Mouse (Mus musculus): ENCODE results near the gene Gpbp1.
A peak's percentile ranks its signal among the peaks of the same experiment; 100 is the strongest.

The Gpbp1 gene

DNA sequence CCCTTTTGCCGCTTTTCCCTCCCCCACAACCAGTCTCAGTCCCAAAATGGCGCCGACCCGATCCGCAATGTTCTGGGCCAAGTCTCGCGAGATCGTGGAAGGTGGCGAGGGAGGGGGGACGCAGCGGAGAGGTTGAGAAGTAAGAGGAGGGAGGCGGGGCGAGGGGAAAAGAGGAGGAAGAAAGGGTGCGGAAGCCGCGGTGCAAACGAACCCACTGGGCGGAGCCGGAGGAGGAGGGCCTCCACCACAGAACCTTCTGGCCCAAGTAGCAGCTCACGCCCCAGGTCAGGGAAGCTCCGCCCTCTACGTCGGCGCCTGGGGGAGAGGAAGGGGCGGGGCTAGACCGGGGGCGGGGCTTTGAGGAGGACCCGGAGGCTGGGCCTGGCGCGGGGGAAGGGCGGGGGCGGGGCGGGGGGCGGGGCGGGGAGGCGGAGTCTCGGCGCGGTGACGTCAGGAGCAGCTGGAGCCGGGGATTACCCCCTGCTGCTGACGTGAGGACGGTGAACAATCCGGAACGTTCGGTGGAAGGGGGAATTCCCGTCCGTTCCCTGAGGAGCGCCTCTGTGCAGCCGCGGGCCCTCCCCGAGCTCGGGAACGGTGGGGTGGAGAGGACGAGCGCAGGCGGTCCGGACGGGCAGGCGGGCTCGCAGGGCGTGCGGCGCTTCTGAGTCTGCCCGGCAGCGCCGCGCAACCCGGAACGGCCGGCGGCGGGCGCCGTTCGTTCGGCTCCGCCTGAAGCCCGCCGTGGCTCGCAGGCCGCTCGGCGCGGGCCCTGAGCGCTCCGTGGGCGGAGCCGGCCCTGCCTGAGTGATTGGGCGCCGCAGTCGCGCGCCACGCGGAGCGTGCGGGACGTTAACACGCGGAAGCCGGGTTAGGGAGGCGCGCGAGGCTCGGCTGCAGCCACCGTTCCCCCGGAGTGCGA is at the start of gene Gpbp1:
TSS of gene Gpbp1 (minus strand) at position 310 of the 922 bp plus-strand sequence.
- DNase-seq (ENCODE audit: low spot score) = peak; percentile 100

DNA sequence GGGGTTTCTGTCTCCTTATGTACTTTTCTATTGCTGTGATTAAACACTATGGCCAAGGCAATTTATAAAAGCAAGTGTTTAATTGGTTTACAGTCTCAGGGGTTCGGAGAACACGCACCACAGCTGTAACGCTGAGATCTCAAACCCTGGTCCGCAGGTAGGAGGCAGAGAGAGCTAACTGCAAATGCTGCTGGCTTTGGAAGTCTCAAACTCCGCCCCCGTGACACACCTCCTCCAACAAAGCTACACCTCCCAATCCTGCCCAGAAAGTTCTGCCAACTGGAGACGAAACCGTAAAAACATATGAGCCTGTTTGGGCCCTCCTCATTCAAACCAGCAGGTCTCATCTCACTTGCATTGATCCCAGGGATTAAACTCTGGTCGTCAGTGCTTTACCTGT is 47.8 kb upstream of the Gpbp1 start:
- DNase-seq (ENCODE audit: low spot score) = no peak

DNA sequence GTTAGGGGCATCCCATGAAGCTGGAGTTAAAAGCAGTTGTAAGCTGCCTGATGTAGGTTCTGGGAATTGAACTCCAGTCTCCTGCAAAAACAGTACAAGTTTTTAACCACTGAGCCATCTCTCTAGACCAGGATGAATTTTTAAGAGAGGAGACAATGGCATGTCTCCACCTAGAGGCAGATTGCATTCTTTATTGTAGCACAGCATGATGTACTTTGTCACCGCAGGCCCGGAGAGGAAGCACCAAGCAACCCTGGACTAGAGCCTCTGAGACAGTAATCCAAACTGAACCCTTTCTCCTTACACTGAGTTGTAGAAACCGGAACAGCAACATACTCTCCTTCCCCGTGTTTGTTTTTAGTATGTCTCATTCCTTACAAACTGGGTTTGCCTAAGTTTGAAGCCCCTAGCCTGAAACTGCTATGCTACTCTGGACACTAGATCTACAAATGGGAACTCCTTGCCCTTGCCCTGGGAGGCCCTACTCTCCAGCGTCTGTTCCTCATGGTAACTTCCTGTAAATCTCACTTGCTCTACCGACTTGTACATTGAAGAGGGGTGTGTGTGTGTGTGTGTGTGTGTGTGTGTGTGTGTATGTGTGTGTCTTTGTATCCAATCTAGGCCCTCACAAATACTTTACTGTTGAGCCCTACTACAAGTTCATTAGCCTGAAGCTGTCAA is 46.4 kb upstream of the Gpbp1 start:
- DNase-seq (ENCODE audit: low spot score) = no peak

DNA sequence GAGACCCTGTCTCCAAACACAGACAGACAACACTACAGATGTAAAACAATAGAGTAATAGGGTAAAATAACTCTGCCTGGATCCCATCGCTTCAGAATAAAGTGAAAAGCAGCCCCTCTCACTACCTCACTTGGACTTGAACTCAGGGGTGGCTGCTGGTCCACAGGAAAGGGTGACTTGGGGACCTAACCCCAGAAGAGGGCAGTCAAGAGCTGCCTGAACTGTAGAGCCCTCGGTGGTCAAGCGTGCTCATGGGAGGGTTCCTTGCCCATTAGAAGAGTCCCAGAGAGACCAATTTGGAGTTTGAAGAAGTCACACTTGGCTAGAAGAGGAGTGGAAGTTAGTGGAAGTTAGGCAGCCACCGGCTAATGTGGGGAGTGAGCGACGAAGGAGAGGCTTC is 44.2 kb upstream of the Gpbp1 start:
- DNase-seq (ENCODE audit: low spot score) = no peak

DNA sequence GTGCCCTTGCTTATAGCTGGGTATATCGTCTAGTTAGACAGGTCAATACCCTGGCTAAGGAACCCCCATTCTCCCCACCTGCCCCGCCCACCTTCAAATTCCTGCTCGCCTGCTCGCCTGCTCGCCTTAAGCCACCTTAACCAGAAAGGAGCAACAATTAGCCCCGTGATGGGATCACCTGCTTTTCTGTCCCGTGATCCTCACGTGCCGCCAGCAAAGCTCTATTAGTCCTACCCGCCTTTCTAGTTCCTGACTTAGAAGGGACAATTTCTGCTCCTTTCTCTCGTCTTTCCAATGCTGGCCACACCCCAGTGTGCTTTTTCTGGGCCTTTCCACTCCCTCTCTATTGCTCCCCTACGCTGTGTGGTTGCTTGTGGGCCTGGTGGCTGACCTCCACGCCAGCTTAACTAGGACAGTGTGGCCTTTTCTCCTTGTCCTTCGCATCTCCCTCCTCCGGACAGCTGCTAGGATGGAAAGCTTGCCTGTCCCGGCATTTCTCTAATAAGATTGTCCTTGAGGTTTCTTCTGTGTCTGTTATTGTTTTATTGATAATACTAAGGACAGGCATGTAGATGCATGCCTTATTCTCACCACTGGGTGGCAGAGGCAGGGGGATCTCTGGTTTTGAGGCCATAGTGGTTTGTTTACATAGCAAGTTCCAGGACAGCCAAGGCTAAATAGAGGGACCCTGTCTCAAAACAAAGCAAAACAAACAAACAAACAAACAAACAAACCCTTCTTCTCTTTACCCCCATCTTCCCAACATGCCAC is 42.5 kb upstream of the Gpbp1 start:
- DNase-seq (ENCODE audit: low spot score) = no peak

DNA sequence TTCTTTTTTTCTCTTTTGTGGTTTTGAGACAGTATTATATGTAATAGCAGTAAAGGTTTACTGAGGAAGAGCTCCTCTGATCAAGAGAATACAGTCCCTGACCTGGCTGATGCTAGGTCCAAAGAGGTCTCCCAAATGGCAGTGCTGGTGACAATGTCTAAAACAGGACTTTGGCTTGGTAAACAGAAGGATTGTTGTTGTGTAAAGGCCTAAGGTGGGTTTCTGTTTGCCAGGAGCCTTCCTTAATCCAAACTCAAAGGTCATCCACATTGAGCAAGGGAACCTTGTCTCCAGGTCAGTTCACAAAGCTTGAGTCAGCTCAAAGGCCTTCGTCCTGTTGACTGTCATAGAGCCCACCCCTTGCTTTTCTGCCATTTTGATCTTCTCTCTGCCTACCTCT is 41.8 kb upstream of the Gpbp1 start:
- DNase-seq (ENCODE audit: low spot score) = no peak

DNA sequence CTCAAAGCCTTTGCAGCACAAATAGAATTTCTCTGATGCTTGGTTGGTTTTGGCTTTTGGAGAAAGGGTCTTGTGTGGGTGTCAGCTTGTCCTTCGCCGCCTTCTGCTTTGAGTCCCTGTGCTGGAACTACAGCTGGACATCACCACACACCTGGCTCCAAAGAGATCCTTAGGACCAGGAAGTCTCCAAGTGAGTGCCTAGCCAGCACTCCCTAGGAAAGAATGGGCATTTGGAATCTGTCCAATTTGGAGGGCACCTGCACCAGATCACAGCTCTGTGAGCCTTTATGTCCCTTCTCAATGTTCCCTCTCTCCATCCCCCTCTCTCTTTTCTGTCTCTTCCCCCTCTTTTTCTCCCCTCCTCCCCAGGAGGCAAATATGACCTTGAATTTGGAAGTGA is 34.4 kb upstream of the Gpbp1 start:
- DNase-seq (ENCODE audit: low spot score) = no peak

DNA sequence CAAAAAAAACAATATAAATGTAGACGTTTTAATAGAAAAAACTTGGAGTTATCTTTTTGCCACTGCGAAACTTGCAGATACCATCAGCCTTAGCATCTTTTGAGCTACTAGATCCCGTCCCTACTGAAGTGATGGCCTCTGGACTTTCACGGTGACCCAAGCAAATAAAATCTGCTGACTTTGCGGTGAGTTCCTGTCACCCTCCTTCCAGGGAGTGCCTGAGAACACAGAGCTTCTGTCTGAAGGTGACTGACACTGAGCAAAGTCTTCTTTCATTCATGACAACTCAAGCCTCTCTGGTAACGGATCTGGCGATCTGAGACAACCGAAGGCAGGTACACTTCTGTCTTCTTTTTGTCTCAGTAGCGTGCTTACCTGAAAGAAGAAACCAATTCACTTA is 32.4 kb upstream of the Gpbp1 start:
- no peak for DNase-seq (ENCODE audit: low spot score)

DNA sequence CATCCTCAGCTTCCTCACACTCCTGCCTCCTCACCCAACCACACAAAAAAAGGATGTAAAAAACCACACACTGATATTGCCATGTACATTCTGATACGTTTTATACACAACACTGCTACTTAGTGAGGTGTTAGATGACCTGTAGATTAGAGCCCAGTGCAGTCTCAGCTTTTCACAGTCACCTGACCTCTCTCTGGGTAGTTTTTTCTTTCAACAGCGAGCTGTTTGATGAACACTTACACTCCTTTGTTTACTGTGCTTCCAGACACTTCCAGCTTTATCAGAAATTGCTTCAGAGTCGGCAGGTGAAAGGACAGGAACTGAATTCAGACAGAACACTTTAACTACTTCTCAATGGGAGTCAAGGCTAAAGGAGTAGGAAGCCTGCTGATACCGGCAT is 30.5 kb upstream of the Gpbp1 start:
- DNase-seq (ENCODE audit: low spot score) = no peak

DNA sequence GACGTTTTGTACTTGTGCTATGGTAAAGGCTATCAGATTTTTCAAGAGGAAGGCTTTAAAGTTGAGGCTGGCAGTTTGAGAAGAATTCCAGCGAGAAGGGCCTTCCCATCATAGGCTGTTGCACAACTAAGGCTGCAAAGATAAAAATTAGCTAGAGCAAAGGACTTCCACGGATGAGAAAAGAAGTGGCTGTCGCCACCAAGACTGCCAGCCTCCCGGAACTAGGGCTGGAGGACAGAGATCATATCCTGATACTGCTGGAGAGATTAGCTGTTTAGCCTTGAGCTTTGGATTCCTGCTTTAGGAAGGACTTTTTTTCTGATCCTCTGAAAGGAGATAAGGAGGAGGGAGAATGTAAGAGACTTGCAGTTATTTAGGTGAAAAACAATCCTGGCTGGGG is 28.4 kb upstream of the Gpbp1 start:
- DNase-seq (ENCODE audit: low spot score) = no peak

DNA sequence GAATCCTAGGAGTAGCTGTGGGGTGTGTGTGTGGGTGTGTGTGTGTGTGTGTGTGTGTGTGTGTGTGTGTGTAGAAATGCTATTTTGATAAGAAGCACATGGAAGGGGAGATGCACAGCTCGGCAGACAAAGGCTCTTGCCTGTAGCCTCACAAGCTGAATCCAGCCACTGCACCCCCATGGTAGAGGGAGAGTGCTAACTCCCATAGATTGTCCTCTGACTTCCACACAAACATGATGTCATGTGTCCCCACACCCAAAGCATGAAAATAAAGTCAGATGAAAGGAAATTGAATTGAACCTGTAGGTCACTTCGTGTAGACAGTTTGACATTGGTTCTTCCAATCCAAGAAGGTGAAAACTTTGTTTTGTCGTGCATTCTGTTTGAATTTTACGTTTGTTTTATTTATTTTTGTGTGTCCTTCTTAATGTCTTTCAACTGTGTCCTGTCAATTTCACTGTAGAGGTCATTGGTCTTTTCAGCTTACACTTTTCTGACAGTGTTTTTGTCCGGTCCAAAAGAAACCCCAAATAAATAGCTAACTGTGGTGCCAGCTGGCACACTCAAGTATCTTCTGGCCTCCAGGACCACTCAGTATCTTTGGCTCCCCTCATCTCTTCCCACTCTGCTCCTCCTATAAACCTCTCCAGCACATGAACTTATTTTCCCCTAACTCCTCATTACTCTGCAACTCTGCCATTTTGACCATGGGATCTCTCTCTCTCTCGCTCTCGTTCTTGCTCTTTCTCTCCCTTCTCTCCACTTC is 26.7 kb upstream of the Gpbp1 start:
- DNase-seq (ENCODE audit: low spot score) = no peak

DNA sequence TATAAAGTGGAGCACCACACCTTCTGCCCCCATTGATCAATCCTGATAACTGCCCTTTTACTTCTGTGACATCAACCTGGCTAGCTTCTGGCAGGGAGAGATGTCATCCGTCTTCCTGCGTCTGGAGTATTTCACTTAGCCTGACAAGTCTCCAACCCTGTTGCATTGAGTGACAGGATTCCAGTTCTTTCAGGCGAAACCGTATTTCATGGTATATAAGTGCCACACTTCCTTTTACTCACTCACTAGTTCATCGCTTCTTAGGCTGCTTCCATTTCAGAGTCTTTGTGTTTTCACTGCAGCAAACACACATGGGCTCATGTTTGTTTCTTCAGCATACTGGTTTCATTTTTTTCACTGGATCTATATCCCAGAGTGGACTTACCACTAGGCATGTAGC is 19.5 kb upstream of the Gpbp1 start:
- peak; percentile 29 for DNase-seq (ENCODE audit: low spot score)

DNA sequence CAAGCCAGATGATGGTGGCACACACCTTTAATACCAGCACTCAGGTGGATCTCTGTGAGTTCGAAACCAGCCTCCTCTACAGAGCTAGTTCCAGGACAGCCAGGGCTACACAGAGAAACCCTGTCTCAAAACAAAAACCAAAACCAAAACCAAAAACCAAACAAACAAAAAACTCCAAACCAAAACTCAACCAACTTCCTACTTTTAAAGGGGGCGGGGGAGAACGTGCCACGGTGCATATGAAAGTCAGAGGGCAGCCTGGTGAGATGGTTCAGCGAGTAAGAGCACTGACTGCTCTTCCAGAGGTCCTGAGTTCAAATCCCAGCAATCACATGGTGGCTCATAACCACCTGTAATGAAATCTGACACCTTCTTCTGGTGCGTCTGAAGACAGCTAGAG is 18.7 kb upstream of the Gpbp1 start:
- DNase-seq (ENCODE audit: low spot score) = no peak

DNA sequence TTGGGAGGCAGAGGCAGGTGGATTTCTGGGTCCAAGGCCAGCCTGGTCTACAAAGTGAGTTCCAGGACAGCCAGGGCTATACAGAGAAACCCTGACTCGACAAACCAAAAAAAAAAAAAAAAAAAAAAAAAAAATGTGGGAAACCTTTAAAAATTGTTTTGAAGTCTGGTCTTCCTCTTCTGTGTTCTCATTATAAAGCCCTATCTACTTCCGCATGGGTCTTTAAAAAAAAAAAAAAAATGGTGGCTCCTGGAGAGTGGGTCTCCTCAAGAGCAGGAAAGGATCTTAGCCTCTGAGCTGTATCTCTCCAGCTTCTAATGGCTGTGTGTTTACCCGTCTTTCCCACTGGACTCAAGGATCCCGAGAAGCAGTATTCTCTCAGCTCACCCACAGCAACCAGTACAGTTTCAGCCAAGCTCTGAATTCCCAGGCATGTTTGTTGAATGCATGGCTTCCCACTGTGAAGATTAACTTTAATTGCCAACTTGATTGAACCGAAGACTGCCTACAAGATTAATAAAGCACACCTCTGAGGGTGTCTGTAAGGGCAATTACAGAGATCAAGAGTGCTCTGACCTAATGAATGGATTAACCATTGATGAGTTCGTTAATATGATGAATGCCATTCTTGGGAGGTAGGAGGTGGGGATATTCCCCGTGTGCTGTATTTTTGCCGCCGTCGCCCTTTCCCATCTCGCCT is 4.6 kb upstream of the Gpbp1 start:
- no peak for DNase-seq (ENCODE audit: low spot score)

DNA sequence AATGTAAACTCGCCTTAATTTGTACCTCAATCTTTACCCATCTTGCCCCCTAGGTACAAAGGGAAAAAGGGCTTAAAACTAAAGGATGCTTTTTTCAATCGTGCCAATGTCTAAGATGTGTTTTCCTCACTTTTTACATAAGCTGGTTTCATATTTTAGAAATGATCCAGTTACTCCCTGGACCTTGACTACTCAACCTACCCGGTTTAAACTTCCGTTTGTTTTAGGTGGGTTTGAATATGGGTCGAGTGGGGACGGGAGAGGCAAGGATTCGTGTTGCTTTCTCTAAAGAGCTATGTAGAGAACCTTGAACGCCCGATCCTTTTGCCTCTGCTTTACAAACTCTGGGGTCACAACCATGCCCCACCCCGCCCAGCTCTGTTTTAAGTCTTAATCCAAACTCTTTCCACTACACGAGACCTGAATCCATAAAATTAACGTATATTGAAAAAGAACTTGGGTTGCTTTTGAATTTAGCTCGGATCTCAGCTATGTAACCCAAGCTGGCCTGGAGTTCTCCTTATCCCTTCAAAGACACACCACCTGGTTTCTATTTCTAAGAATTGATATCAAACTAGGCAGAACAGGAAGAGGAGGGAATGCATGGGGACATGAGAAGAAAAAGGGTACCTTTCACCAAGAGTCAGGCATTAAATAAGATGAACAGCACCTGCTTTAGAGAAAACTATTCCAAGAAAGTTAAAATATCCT is 1.3 kb upstream of the Gpbp1 start:
- DNase-seq (ENCODE audit: low spot score) = no peak

DNA sequence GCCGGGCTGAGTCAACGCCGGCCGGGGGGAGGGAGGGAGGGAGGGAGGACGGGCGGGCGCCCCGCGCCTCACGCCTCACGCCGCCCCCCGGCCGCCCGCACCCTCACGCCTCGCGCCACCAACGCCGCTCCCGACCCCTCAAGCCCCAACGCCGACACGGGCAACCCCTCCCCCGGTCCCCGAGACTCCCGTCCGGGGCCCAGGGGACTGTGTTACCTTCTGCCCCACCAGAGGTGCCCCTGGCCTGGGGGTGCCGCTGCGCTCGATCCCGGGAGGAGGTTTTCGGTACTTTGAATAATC is 459 bp downstream of the Gpbp1 start:
- DNase-seq (ENCODE audit: low spot score) = no peak

DNA sequence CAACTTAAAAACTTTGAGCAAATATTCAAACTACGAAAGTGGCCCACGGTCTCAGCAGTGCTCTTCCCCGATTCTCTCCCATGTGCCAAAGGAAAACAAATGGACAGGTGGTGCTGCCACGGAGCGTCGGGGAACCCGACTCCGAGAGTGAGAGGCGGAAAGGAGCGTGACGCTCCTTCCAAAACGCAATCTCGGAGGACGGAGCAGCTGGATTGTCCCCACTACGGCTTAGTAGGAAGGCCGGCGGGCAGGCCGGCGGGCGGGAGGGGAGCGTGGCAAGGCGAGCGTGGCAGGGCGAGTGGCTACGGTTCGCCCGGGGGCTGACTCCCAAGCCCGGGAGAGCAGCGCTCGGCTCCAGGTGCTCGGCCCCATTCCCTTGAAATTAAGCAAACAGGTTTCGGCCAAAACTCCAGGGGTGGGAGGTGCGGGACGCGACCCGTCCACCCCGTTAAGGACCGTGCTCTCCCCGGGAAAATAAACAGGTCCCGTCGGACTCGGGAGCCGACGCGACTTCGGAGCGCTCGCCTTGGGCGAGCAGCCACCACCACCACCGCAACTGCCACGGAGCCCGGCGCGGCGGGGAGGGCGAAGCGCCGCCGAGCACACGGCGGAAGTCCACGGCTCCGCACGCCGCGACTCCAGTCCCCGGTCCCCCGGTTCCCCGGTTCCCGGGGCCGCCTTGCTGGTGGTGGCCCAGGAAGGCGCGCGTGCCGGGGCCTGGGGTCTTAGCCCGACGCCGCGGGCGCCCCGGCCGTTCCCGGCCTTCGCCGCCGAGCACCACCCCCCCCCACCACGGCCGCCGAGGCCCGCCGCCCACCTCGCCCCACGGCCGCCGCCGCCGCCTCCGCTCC is 1.0 kb downstream of the Gpbp1 start:
- DNase-seq (ENCODE audit: low spot score) = peak; percentile 62

DNA sequence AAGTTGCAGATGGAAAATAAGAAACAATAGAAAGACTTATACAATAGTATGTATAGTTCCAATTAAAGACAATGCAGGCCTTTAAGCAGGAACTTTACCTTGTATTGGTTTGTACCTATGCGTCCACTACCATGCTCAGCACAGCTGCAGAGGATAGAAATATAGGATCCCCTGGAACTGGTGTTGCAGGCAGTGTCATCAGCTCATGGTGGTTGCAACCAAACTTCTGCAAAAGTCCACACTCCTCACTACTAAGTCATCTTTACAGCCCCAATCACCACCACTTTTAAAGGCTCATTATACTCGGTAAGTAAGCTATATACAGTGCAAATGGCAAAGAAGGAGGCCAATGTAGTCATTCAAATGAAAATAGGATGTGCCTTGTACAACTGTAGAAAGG is 12.2 kb downstream of the Gpbp1 start:
- no peak for DNase-seq (ENCODE audit: low spot score)

DNA sequence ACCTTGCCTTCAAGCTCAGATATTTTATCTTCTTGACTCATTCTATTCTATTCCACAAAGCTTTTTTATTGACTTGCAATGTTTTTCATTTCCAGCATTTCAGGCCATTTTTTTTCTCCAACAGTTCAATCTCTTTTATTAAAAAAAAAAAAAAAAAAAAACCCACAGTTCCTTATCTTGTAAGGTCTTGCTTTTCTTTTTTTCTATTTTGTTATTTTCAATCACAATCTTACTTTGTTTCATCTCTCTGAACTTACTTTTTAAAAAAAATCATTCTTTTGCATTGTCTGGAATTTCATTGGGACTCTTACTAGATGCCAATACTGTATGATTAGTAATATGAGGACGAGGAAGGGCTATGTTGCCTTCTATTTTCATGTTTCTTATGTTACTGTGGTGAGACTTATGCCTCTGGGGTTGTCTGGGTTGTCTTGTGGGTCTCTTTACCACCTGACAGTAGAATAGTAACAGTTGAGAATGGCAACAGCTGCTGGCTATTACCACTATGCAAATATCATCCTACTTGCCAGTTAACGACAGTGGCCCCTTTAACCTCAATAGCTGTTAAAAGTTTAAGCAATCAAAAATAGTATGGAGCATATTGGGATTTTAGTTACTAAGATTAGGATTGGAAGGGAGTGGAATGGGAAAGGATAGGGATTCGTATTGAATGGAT is 19.2 kb downstream of the Gpbp1 start:
- no peak for DNase-seq (ENCODE audit: low spot score)
